Mouse (Mus musculus) heart, postnatal 10 days (tissue): ENCODE measurements at regions not wholly inside any gene's neighbourhood (a gene's known extent, or its start where the extent isn't known, plus 50 kb on each side); places are given as distances from the start of the nearest gene placed in this dataset.
A peak's percentile ranks its signal among the peaks of the same experiment; 100 is the strongest.
"Not testable (repeated sequence)": the region's sequence is repeated elsewhere in the genome, so short reads cannot be mapped to it uniquely, and the experiment has no call there.

Experiments used
- DNase-seq, 2 experiments: peaks; one replicate each; pipeline ENCODE4 v3.0.0; 2021
- intact Hi-C: fragments of 180-260 bp; cut with DNase I; formaldehyde crosslinking; loops from one replicate; pipeline ENCODE4 v1.15.1; 2025

DNA sequence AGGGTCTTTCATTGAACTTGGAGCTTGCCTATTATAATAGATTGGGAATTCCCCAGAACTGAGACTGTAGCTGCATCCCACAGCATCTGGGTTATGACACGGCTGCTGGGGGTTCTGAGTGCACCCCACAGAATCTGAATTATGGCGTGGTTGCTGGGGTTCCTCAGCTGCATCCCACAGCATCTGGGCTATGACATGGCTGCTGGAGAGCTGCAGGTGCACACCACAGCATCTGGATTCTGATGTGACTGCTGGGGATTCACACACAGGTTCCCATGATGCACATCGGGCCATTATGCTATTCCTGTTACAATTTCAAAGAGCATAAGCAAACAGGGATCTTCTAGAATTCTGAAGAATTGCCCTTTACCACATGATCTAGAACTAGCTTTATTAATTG, 585.0 kb upstream of the Olfr1507 start:
- DNase-seq, intact Hi-C loops: not testable (repeated sequence)

DNA sequence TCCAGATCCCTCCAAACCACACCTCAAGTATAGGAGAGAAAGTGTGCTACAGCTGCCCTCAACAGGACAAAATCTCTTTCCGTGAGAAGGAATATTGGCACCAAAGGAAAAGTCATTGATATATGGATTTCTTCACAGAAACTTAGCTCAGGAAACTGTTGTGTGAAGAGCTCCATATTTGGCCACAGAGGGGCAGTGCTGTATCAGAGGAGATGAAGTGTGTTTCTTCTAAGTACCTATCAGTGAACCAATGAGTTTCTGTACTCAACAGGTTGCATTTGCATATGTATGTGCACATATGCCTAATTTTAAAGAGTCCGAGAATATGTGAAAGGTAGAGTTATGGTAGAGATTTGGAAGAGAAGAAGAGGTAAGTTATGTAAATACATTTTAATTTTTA, 580.4 kb upstream of the Olfr1507 start:
- DNase-seq, intact Hi-C loops: not testable (repeated sequence)

DNA sequence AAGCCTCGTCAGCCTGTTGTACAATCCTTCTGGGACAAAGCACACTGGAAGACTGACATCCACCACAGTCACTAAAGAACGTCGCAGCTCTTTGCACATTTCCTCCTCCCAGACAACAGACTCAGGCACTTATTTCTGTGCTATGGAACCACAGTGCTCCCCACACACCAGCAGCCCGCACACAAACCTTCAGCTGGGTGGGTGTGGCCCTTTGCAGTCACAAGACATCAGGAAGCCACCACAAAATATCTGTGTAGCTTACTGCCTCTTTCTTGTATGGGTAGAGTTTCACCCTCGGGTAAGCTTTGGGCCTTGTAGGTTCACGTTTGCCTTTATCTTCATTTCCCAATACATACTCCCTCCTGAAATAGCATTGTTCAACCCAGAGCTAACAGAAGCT, 577.6 kb upstream of the Olfr1507 start:
- DNase-seq, intact Hi-C loops: not testable (repeated sequence)

DNA sequence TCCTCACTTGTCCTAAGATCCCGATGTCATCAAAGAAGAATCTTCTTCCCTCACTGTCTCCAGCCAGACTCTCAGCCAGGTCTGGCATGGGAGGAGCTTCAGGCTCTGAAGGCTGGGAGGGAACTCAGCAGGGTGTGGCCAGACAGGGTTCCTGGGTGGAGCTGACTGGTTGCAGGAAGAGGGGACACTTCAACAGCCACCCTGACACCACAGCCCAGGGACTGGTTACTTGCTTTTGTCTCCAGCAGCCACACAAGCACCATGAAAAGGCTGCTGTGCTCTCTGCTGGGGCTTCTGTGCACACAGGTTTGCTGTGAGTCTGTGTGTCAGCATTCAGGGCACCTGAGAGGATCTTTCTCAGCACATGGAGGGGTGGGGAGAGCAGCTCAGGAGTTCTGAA, 577.0 kb upstream of the Olfr1507 start:
- intact Hi-C loops = not testable (repeated sequence)

DNA sequence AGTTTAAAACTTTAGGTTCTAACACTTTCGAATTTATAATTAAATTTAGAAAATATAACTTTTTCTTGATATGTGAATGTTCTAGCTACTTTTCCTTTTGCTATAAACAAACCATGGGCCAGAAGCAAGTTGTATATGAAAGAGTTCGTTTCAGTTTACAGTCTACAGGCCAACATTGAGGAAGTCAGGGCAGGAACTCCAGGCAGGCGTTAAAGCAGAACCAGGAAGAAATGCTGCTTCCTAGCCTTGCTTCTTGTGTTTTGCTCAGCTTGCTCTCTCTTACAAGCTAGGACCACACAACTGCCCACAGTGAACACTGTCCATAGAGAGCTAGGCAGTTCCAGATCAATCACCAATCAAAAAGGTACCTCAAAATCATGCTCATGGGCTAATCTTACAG, 558.9 kb upstream of the Olfr1507 start:
- DNase-seq, intact Hi-C loops: not testable (repeated sequence)

More for the DNA sequence above, 577.0 kb upstream of the Olfr1507 start:
- DNase-seq = not testable (repeated sequence)

DNA sequence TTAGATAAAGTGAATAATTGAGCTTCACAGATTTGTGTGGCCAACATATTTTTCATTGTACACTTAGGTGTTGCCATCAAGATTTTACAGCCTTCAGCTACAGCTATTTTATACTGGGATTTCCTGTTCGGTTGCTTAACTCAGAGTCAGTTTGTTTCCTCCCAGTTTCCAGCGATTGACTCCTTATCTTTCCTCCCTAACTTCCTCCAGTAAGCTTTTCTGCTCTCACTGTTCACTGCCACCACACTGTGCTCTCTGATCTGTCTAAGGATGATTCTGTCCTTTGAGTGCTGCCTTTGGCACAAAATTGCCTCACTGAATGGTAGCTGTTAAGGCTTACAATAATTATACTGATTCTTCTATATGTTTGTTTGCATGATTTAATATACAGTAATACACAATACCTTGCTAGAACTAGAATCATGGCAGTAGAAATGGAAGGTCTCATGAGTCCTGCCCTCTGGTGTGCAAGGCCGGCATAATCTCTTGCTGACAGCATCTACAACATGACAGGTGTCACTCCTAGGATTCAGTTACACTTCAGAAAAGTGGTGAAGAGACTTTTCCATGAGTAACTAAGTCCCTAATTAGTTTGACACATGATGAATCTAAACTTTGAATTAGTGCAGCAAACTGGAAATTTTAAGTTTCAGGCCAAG, 558.0 kb upstream of the Olfr1507 start:
- DNase-seq, intact Hi-C loops: not testable (repeated sequence)

DNA sequence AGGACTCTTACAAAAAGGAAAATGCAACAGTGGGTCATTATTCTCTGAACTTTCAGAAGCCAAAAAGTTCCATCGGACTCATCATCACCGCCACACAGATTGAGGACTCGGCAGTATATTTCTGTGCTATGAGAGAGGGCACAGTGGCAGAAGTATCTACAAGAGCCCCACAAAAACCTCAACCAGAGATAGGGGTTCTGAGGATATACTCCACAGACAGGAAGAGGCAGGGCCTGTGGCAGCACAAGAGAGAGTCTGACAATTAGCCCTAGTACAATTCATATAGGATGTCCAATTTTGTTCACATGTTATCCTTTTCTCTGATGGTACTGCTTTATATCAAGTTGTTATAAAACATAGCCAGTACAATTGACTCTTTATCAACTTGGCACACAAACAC, 552.1 kb upstream of the Olfr1507 start:
- intact Hi-C loops, DNase-seq: not testable (repeated sequence)

DNA sequence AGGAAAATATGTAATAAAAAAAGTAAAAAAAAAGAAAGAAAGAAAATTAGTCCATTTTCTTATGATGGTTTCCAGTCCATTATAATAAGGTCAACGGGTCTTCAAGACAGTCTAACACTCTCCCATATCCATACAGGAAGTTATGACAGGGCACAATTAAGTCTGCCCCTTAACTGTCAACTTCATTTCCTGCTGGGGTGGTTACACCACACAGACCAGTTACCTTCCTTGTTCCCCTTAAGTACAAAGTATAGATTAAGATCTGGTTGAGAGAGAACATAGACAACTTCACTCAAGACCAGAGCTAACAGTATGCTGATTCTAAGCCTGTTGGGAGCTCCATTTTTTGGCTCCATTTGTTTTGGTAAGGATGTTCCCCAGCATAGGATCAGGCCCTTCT, 551.4 kb upstream of the Olfr1507 start:
- intact Hi-C loops, DNase-seq: not testable (repeated sequence)

DNA sequence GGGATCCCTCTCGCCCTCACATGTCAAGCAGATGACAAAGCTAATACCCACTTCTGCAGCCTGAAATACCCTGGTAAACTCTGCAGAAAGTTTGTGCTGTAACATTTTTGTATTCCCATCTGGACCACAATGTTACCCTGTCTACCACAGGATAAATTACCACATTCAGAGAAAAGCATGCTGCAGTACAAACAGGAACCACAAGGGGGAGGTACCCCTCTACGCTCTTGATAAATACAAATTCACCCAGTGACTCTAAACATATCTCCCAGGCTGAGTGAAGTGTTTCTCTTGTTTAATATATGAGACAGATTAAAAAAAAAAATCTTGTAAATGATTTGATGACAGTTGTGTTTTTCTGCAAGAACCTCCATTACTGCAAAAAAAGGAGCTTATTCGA, 549.8 kb upstream of the Olfr1507 start:
- DNase-seq = peak; percentile 0 to 12
- intact Hi-C loops = not testable (repeated sequence)

DNA sequence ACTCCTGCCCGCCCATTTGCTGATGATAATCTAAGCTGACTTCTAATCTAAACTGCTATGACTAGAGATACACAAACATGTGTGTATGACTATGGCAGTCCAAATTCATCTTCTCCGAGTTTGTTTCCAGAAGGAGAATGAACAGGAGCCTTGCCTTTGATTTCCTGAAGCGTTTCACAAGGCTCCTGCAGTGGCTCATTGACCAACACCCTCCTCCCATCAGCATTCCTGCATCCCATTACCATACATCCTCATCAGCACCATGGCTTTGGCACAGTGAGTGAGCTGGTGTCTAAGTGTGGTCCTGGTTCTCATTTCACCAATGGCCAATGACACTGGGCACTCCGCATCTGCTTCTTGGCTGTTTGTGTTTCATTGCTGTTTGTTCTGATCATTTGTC, 548.6 kb upstream of the Olfr1507 start:
- intact Hi-C loops, DNase-seq: not testable (repeated sequence)

DNA sequence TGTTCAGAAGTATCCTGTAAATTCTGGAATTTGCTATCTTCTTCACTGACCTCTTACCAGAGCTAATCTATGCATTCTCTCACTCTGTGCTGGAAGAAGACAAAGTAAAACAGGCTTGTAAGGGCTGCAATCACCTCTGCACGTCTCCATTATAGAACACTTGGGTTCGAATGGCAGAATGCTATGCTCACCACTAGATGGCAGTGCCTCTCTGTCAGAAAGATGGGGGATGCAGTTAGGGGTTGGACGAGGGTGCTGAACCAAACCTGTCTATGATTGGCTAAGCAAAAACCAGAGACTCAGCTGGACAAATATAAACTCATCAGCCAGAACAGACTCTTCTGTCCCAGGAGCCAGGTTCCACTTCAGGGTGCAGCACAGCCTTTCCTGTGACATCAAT, 546.5 kb upstream of the Olfr1507 start:
- intact Hi-C loops = not testable (repeated sequence)
- DNase-seq = peak in 1 of 2 experiments; percentile 0

DNA sequence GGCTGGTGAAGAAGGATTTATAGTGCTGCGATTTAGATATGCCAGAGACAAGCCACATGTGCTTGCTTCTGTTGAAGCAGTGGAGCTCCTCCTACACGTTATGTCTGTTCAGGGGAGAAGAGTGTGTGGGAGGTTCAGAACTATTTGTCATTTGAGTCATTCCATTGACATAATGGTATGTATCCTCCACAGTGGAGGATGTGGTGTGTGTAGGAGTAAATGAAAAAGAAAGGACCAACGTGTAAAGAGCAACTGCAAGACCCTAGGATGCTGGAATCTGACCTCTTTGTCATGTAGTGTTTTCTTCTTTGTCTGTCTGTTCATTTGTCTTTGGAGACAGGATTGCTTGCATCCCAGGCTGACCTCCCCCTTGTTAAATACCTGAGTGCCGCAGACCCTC, 543.9 kb upstream of the Olfr1507 start:
- intact Hi-C loops, DNase-seq: not testable (repeated sequence)

DNA sequence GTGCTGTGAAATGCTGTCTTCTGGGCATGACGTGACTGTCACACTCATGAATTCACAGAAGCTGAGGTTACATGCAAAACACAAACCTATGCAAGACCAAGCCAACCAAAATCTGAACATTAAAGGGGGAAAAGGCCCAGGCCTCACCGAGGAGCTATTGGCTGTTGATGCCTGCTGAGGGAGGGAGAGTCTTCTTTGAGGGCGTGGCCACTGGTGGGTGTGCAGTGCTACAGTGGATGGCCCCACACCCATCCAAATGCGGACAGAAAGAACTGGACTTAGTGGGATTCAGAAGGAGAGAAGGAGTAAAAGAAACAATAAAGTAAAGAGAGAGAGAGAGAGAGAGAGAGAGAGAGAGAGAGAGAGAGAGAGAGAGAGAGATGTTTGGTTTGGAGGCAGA, 539.4 kb upstream of the Olfr1507 start:
- intact Hi-C loops = not testable (repeated sequence)

DNA sequence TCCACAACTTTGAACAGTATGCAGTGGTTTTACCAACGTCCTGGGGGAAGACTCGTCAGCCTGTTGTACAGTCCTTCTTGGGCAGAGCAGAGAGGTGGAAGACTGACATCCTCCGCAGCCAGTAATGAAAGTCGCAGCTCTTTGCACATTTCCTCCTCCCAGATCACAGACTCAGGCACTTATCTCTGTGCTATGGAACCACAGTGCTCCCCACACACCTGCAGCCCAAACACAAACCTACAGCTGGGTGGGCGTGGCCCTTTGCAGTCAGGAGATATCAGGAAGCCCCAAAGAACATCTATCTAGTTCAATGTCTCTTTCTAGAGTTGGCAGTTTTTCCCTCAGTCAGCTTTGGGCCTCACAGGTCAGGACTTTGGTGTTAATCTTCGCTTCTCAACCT, 537.7 kb upstream of the Olfr1507 start:
- intact Hi-C loops, DNase-seq: not testable (repeated sequence)

More for the DNA sequence above, 539.4 kb upstream of the Olfr1507 start:
- not testable (repeated sequence) for DNase-seq

DNA sequence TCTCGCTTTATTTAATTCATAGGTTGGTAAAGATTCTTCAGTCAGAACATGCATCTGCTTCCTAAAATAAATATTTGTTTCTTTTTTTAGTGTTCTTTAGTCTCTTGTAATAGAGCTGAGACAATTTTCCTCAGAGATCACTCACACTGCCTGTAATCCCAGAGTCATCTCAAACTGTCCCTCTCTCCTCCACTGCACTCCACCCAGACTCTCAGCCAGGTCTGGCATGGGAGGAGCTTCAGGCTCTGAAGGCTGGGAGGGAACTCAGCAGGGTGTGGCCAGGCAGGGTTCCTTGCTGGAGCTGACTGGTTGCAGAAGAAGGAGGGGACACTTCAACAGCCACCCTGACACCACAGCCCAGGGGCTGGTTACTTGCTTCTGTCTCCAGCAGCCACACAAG, 536.9 kb upstream of the Olfr1507 start:
- DNase-seq, intact Hi-C loops: not testable (repeated sequence)

DNA sequence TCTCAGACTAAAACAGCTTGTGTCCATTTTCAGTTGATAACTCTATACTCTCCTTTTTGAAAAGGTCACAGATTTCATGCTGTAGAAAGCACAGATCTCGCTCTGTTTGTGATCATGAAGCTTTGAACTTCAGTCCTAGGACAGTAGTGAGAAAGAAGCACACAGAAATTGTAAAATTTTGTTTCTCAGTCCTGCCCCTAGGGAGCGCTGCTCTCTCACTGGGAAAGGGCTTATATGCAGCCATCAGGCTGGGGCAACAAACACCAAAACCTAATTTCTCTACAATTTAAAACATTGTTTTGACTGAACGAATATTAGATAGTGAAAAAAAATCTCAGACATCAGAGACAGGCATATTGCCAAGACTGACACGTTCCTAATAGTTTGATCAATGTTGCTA, 534.7 kb upstream of the Olfr1507 start:
- intact Hi-C loops, DNase-seq: not testable (repeated sequence)

DNA sequence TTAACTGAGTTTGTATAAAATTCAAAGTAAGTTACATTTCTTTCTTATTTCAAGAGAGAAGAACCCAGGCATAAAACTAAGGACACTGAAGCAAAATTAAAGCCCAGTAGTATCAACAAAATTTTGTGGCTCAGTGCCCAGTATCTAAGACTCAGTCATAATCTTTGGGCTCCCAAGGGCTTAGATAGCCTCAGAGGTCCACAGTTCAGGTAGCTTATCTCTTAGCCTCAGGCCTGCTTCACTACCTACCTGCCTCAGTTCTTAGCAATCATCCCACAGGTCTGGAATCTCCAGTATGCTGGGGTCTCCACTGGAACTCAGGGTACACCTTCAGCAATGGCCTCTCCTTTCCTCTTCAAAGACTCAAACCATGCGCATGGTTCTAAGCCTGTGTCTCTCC, 531.4 kb upstream of the Olfr1507 start:
- DNase-seq, intact Hi-C loops: not testable (repeated sequence)

DNA sequence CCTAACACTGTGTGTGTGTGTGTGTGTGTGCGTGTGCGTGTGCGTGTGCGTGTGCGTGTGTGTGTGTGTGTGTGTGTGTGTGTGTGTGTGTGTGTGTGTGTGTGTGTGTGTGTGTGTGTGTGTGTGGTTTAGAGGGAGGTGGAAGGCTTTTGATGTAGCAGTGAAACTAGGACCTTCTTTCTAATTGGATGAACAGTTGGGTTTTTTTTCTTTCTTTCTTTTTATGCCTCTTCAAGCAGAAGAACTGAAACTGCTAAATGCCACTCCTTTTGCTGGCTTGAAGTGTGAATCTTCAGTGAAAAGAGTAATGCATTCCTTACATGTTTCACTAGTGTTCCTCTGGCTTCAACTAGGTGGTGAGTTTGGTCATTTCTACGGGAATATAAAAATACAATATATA, 524.6 kb upstream of the Olfr1507 start:
- intact Hi-C loops, DNase-seq: not testable (repeated sequence)

DNA sequence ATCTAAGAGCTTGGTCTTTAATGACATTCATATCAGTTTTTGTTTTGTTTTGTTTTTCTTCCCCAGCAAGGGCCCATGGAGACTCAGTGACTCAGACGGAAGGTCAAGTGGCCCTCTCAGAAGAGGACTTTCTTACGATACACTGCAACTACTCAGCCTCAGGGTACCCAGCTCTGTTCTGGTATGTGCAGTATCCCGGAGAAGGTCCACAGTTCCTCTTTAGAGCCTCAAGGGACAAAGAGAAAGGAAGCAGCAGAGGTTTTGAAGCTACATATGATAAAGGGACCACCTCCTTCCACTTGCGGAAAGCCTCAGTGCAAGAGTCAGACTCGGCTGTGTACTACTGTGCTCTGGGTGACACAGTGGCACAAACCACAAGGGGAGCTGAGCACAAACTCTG, 512.2 kb upstream of the Olfr1507 start:
- intact Hi-C loops, DNase-seq: not testable (repeated sequence)

DNA sequence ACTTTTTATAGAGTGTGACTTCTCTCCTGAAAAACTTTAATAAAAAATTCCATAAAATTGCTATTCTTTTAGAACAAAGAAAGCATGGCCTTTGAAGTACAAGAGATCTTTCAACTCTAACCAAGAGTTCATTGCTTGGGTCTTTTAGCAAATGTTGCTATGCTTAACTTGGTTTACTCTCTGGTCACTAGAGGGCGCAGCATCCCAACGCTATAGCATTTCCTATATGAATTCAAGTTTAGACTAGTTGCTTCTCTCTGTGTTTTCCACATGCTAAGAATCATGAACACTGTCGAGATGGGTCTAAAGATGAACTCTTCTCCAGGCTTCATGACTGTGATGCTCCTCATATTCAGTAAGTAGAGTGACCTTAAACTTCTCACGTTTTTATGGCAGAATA, 511.8 kb upstream of the Olfr1507 start:
- DNase-seq, intact Hi-C loops: not testable (repeated sequence)

DNA sequence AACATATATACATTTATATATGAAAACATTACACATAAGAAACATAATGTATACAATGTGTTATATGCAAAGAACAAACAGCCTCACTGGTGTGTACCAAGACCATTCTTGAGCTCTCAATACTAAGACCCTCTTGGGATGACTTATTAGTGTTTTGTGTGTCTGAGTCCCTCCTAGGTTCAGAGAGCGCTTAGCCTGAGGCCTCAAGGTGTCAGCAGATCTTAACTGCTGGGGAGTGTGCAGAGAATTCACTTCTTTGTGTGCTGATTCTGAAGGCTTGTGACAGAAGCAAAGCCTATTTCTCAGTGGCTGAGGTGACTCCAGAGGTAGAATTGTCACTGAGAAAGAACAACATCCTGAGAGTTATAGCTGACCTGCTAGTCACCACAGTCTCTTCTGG, 505.7 kb upstream of the Olfr1507 start:
- intact Hi-C loops = not testable (repeated sequence)

DNA sequence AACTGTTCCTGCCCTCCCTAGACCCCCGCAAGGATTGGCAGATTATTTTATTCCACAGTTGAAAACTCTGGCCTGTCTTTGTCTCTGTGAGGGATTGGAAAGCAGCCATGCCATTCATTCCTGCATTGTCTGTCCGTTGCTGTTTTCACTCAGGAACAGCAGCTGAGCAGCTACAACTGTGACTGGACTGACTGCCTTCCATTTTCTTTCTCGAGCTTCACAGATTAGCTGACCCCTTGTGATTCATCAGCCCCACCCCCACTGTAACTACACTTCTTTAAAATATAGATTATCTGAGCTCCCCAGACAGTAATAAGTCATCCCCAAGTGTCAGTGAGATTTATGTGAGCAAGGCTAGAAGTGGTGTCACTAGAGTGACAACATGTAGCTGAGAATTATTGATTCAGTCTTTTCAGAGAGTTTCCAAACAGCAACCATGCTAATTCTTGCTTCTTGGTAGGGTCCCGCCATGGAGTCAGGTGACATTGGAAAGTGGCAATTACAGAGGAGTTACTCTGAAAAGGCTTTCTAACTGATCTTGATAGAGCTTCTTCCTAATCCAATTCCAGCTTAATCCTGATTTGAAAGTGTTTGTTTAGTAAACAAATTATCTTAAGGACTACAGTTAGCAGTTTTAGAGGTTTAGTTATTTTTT, 496.7 kb upstream of the Olfr1507 start:
- DNase-seq, intact Hi-C loops: not testable (repeated sequence)

More for the DNA sequence above, 505.7 kb upstream of the Olfr1507 start:
- not testable (repeated sequence) for DNase-seq
